Mouse (Mus musculus) T-helper 1 cell (primary cell): Measurements from ENCODE around the gene Gm15140.
"Not testable (repeated sequence)": the region's sequence is repeated elsewhere in the genome, so short reads cannot be mapped to it uniquely, and the experiment has no call there.

Experiments
- in situ Hi-C: fragments of 300-600 bp; cut with MboI, MseI; formaldehyde crosslinking; loops from one replicate; pipeline ENCODE4 v1.15.1; 2025; ENCODE audit warnings: high pct_unique_total_duplicates

The Gm15140 gene

GRCm38 (mm10) chrX:154120585-154120984, at the start of gene Gm15140:
Gm15140 (minus strand) TSS chrX:154120685.
- in situ Hi-C loops: not testable (repeated sequence)
